Mouse (Mus musculus): Measurements from ENCODE around the gene Anks1b.

DNA sequence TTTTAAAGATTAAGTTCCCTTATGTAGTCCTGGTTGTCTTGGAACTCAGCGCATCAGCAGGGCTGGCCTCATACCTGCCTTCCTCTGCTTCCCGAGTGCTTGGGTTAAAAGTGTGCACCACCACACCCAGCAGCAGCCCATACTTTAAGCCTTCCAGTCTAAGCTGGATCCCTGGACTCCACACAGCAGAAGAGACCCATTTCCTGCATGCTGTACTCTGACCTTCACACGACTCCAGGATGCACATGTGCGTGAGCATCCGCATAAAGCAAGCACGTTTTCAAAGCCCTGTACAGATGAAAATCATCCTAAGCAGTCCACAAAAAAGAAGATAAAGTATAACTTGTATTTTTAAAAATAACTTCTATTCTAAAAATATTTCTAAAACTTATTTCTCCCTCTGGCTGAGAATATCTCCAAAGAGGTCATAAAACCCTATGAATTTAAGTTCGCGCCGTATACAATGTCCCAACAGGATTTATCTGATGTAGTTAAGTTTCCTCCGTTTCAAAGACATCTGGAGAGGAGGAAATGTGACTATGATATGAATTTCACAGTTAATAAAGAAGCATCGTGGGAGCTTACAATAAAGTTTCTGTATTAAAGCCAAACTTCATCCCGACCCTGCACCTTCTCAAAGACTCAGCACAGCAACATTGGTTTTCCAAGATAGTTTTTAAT is 1132.7 kb downstream of the Anks1b start:
- no peak for TF ChIP-seq POLR2A (IDR thresholded peaks at IDR 0.05; ENCODE audit: low read depth, low read length)
- TF ChIP-seq CTCF (conservative IDR thresholded peaks at IDR 0.05; ENCODE audit: insufficient read depth, insufficient read length, low read depth, low read length), result no peak

Data from kidney, adult 2 months (tissue).